Mouse (Mus musculus): ENCODE results near the gene Prps1l1.

- TF ChIP-seq POLR2A (IDR thresholded peaks at IDR 0.05; ENCODE audit: control insufficient read depth, low read depth, low read length) (no peak), CTCF (IDR thresholded peaks at IDR 0.05; ENCODE audit: control insufficient read depth, insufficient read depth, insufficient replicate concordance, low read depth, low read length) (no peak)
Observed at GRCm38 (mm10) chr12:34991900-34992299, 7.3 kb downstream of the Prps1l1 start.

All from testis, adult 2 months (tissue).